Mouse (Mus musculus): ENCODE data around the gene Scand1.

Scand1 gene

DNA sequence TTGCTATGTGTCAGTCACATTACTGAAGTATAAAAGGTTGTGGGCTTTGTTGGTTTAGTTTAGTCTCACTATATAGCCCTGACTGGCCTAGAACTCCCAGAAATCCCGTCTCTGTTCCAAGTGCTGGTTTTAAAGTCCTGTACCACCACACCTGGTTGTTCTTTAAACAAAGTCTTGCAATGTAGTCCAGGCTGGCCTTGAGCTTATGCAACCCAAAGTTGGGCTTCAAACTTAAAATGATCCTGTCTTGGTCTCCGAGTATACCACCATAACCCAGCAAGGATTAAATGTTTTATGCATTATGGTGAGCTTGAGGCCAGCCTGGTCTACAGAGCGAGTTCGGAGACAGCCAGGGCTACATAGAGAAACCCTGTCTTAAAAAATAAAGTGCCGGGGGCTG, 2.6 kb downstream of the Scand1 start:
- DNase-seq (ENCODE audit: low read depth, low spot score): no peak

DNA sequence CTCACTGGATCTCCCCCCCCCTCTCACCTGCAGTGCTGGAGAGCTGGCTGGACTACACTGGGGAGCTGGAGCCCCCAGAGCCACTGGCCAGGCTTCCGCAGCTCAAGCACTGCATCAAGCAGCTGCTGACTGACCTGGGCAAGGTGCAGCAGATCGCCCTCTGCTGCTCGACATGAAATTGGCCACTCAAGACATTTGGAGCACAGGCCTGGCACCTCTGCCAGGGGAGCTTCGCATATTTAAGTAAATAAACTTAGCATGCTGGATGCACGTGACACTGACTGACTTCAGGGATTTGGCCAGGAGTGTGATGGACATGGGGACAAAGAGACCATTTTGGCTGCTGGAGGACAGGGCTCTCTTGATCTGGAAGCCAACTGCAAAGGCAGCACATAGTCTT, 5.2 kb downstream of the Scand1 start:
- peak; percentile 47 for DNase-seq (ENCODE audit: low read depth, low spot score)

DNA sequence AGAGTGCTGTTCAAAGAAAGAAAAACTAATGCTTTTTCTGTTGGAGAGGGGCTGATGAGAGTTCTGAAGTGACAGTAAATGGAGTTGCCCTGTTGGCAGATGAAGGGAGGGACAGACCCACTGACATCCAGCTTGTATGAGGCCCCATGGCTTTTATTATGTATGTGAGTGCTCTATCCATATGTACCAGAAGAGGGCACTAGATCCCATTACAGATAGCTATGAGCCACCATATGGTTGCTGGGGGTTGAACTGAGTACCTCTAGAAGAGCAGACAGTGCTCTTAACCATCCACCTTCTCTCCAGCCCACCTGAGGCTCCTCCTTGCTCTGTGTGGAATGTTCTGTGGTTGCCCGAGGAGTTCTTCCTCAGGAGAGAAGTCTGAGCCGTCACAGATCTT, 6.7 kb downstream of the Scand1 start:
- DNase-seq (ENCODE audit: low read depth, low spot score): peak; percentile 75

DNA sequence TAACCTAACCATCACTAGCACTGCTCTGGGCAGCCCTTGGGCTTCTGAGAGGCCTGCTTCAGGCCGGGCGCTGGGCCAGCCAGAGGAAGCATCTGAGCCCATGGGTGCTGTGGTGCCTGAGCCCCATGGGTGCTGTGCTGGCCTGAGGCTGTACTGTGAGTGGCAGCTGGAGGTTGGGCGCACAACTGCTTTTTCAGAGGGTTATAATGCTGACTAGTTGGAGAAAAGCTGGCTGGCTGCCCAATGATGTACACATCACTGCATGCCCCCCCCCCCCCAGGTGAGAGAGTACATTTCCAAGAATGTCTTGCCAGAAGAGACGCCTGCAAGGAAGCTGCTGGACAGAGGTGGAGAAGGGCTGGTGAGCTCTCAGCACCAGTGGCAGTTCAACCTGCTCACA, 8.2 kb downstream of the Scand1 start:
- no peak for DNase-seq (ENCODE audit: low read depth, low spot score)

DNA sequence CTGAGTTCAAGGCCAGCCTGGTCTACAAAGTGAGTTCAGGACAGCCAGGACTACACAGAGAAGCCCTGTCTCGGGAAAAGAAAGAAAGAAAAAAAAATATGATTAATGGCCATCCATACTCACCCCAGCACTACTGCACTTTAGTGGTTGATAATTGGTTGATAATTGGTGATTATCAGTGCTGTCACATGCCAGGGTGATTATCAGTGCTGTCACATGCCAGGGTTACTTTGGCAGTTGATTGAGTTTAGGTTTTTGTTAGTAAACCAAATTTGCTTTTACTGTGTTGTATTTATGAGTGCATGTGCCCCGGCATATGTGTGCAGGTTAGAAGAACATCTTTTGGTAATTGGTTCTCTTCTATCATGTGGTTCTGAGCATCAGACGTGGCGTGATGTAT, 10.4 kb downstream of the Scand1 start:
- DNase-seq (ENCODE audit: low read depth, low spot score): no peak

DNA sequence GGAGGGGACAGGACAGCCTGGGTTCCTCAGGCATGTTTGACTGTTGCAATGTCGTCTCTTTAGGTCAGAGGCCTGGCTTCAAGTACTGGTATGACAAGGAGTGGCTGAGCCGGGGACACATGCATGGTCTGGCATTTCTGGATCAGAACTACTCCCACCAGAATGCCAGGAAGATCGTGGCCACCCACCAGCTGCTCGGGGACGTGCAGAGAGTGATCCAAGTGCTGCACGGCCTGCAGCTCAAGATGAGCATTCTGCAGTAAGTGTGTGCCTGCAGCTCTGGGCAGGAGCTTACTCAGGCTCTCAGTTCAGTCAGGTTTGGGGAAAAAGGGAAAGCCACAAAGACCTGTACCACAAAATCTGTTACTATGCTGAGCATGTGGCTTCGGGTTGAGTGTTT, 14.0 kb downstream of the Scand1 start:
- peak; percentile 53 for DNase-seq (ENCODE audit: low read depth, low spot score)

DNA sequence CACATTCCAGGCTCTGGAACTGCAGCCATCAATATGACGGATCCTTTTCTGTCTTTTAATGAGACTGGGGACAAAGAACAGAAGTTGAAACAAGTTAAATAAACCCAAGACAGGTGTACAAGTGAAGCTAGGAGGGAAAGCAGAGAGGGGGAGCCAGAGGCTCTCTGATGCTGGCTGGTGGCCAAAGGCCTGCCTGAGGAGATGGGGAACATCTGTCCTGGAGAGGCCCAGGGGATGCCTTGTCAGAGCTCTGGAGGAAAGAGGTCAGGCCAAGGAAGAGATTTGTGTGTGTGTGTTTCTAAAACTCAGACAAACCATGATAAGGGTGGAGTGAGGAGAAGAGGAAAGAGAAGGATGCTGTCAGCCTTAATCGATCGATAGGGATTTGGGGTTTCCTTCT, 14.9 kb downstream of the Scand1 start:
- no peak for DNase-seq (ENCODE audit: low read depth, low spot score)

DNA sequence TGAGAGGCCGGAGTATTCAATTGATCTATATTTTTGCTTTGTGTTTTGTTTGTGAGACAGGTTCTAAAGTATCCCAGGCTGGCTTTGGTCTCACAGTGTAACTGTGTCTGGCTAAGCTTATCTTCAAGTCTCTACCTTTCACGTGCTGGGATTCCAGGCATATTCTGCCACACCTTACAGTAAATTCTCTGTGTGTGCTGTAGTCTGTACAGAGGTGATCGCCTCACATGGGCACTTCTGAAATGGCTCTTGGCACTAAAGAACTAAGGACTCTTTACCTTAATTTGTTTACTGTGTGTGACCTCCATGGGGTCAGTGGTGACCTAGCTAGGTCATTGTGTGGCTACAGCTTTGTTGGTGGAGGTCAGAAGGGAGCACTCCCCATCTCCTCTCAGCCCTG, 16.3 kb downstream of the Scand1 start:
- DNase-seq (ENCODE audit: low read depth, low spot score): no peak

DNA sequence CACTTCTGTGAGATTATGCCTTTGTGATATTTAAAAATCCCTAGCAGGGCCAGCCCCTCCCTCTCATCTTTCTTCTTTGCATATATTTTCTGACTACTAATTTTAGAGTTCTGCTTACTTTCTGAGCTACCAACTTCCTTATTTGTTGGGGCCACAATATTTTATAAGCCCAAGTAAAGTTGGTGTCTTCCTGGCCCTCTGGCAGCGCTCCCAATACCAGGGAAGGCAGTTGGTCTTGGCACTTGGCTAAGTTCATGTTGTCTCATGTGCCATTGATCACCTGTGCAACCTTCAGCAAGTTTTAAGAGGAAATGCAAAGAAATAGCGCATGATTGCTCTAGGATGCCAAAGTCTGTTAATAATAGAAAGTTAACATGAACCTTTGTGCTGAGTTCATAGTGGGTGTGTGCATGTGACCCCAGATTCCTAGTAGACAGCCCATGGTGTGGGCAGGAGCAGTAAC, 16.9 kb downstream of the Scand1 start:
- DNase-seq (ENCODE audit: low read depth, low spot score): no peak

DNA sequence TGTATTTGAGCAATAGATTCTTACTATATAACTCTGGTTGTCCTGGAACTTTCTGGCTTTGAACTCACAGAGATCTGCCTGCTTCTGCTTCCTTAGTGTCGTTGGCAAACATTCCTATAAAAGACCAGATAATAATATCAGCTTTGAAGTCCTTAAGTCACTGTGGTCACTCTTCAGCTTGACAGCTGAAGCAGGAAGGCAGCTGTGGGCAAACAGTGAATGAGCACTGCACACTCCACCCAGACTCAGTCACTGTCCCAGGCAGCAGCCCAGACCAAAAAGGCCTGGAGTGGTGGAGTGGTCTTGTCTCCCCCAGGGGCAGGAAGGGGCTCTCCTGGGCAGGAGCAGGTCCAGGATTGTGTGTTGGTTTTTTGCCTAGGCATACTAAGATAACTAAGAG, 20.5 kb downstream of the Scand1 start:
- no peak for DNase-seq (ENCODE audit: low read depth, low spot score)

DNA sequence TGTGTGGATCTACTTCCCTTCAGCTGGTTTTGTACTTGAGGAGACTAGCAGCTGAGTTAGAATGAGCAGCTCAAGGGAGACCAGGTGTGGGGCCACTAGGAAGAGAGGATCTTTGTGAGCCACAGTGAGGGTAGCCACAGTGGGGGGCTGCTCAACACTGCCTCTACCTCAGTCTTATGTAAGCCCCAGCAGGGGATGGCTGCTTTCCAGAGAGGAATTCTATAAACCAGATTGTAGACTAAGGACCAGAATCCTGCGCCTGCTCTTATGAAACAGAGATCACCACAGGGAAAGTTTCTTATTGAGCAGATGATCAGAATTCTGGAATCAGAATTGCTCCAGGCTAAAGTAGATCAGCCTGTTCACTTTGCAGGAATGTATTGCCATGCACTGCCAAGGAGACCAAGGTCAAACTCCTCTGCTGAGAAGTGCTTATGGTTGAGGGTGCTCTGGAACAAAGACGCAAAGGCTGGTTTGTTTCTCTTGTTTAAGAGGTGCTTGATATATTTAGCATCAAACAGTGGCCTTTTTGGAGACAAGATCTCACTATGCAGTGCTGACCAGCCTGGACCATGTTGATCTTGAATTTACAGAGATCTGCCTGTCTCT, 22.8 kb downstream of the Scand1 start:
- peak; percentile 78 for DNase-seq (ENCODE audit: low read depth, low spot score)

DNA sequence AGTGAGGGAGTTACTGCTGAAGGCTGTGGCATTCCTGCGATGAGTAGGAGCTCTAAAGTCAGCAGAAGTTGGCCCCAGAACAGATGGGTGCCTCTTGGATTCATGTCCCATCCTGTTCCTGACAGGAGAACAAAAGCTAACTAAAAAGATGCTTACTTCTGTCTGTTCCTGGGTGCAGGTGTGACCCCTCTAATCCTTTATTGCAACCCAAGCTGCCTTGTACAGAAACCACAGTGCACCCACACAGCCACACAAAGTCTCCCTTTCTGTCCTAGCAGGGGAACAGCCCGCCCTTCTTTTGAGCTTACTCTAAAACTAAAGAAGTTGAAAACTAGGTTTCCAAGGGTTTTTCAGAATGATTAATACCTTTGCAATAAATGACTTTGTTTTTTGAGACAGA, 24.3 kb downstream of the Scand1 start:
- no peak for DNase-seq (ENCODE audit: low read depth, low spot score)

DNA sequence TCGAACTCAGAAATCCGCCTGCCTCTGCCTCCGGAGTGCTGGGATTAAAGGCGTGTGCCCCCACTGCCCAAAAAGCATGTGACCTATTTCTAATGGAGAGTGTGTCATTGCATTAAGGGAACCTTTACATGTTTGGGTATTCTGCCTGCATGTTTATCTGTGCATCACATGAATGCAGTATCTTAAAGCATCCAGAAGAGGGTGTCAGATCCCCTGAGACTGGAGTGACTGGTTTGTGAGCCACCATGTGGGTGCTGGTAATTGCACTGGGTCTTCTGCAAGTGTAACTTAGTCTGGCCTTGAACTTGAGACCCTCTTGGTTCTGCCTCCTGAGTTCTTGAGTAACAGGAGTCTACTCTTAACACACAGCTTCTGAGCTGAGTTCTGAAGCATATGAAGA, 25.8 kb downstream of the Scand1 start:
- no peak for DNase-seq (ENCODE audit: low read depth, low spot score)

DNA sequence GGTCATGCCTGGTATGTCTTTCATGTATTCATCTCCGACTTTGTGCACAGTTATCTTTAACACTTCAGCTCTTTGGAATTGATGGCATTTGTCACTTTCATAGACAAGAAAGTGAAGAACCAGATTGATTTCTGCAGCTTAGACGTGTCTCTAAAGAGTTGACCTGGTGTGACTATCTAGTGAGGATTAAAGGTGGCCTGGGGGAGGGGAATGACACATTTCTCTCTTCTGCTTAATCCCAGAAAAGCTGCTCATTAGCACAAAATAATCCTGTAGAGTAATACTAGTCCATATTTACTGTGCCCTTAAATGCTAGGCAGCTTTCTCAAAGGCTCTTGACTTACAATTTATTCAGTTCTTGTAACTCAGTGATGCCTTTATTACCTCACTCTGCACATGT, 27.3 kb downstream of the Scand1 start:
- no peak for DNase-seq (ENCODE audit: low read depth, low spot score)

DNA sequence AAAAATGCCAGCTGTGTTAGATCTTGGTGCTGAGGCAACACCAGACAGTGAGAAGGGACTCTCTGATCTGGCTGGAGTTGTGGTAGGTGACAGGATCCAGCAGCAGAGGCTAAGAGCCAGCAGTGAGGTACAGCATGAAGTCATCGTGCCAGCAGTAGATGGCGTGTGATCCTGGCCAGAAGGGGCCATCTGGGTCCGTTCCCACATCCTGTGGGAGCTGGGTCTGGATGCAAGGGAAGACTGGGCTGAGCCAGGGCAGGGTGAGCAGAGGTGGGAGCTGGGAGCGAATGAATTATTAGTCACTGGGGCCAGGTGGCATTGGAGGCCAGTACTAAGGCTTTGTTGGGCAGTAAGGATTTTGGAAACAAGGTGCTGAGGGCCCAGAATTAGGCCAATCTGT, 31.3 kb downstream of the Scand1 start:
- DNase-seq (ENCODE audit: low read depth, low spot score): peak; percentile 65

DNA sequence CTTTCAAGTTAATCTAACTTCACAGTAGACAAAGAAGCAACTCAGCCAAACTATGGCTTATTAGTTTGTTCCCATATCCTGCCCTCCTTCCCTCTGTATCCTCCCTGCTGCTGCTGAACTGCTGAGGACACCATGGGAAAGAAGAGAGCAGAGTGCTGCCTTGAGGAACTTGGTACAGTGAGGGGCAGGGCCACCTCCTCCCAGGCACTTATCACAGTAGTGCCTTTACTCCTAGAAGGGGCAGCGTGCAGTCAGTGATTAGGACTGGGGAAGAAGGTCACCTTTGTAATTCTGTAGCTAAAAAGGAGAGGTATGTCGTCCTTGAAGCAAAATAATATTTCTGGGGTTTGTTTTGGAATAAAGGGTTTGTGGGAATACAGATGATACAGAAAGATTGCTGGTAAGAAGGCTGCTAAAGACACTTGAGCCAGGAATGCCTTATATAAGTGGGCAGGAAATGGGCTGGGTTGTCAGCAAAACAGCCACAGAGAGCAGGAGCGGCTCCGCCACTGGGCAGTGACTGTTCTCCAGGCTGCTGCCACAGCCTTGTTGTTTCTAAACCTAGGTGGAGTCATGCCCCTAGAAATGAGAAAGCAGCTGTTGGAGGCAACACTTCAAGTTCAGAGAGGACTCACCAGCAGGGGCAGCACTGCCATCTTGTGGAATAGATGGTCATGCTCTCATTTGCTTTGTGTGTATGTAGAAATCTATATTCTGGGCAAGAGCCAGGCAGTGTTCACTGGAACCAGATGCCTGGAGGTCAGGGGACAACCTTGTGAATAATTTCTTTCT, 34.1 kb downstream of the Scand1 start:
- DNase-seq (ENCODE audit: low read depth, low spot score): peak; percentile 95

DNA sequence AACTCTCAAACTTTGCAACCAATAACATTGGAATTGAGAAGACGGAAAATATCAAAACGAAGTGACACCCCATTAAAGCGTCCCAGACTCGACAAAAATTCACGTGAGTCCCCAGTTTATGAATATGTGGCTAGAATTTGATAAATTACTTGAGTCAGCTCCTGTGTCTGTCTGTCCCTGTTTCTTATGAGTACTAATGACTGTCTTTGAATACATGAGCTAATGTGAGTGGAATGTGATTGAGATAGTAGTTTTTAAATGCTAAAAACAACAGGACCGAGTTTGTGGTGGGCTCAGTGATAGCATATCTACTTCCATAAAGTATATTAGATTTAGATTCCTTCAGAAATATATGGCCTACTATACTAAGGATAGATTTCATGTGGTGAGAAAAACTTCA, 40.0 kb downstream of the Scand1 start:
- DNase-seq (ENCODE audit: low read depth, low spot score): no peak

DNA sequence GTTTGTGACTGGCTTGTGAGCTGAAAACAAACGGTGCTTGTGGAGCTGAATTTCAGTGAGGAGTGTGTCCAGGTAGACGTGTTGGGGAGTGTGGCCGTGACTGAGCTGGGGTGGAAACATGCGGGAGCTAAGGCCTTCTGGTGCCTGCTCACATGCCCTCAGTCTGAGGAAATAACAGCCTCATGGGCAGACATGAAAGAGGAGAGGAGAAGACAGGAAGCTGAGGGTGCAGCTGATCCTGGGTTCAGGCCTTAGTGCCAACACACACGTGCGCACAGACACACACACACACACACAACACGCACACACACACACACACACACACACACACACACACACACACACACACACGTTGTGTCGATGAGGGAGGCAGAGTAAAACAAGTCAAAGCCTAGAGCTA, 44.9 kb downstream of the Scand1 start:
- no peak for DNase-seq (ENCODE audit: low read depth, low spot score)

DNA sequence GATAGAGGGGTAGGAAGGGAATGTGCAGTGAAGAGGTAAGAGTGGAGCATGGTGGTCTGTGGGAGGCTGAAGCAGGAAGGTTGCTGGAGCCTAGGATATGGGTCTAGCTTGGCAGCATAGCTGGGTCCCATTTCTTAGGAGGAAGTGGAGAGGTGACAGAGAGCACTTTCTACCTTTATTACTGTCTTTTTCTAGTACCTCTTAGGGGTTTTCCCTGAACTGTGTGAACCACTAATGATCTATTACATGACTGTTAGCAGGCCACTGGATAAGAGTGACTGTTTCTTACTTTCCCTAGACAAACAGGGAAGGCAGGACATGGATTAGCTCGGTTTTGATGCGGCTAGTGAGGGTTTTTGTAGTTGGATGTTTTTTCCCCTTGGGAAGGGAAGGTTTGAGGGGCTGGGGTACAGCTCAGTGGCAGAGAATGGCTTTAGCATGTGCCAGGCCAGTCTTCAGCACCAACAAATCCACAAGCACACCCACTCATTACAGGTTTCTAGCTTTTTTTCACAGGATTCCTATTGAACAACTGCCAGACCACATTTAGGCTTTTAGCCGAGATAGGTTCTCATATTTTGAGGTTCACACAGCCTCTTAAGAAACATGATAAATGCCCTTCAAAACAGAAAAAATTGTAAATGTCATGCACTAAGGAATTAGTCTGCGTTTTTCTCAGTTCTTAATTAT, 49.2 kb downstream of the Scand1 start:
- no peak for DNase-seq (ENCODE audit: low read depth, low spot score)
